Mouse (Mus musculus): ENCODE measurements around the gene Slc28a1. TPM values are rescaled to one million over a fixed set of nuclear protein-coding genes. Genes with fewer than 3 reads are reported as not detected.
"Not testable (repeated sequence)": the region's sequence is repeated elsewhere in the genome, so short reads cannot be mapped to it uniquely, and the experiment has no call there.

The Slc28a1 gene
- polyA plus RNA-seq, 1 experiment: 1.0 TPM

DNA sequence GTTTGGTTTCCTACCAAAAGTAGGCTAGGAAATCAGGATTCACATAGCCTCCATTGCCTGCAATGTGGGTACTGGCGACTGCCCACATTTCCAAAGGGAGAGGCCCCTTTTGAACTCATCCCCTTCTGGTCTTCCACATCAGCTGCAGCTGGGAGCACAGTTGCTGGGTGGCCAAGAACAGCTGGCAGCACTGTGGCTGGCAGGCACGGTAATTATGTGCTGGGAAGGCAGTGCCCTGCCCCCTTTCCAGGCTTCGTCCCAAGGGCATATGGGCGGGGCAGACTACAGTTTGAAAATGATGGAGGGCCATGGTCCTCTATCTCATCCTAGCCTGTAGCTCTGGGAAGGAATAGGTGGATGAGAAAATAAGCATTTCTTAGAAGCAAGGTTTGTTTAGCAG lies 83.9 kb downstream of the Slc28a1 start:
- TF ChIP-seq POLR2A (IDR thresholded peaks at IDR 0.05; ENCODE audit: borderline replicate concordance, control insufficient read depth, low read depth, low read length) (no peak), CTCF (IDR thresholded peaks at IDR 0.05; ENCODE audit: control insufficient read depth, insufficient read depth, low read length) (no peak)
- Histone ChIP-seq H3K4me1 (ENCODE audit: control insufficient read depth, insufficient read depth, low read length) (peaks cover 5% of the 10 kb centered on the region; the same call in 1 of the 2 replicates), H3K27ac (ENCODE audit: control insufficient read depth, insufficient read depth, low read depth, low read length, poor library complexity) (no peak overlapping the region), H3K4me3 (replicated peaks; ENCODE audit: control insufficient read depth, low read depth, low read length) (no peak overlapping the region)
- WGBS: 31% methylated on average over 4 of the region's 4 CpGs

- H3K4me3 ChIP-seq (replicated peaks; ENCODE audit: control insufficient read depth, low read depth, low read length): no peak overlapping the region
- H3K4me1 ChIP-seq (ENCODE audit: control insufficient read depth, insufficient read depth, low read length): peaks cover 5% of the 10 kb centered on the region; the same call in 1 of the 2 replicates
- no peak overlapping the region for H3K27ac ChIP-seq (ENCODE audit: control insufficient read depth, insufficient read depth, low read depth, low read length, poor library complexity)
- no peak for TF ChIP-seq CTCF (IDR thresholded peaks at IDR 0.05; ENCODE audit: control insufficient read depth, insufficient read depth, low read length)
- no peak for TF ChIP-seq POLR2A (IDR thresholded peaks at IDR 0.05; ENCODE audit: borderline replicate concordance, control insufficient read depth, low read depth, low read length)
- 18% methylated on average over 5 of the region's 5 CpGs for WGBS
Observed at GRCm38 (mm10) chr7:81199109-81199508, 84.5 kb downstream of the Slc28a1 start.

DNA sequence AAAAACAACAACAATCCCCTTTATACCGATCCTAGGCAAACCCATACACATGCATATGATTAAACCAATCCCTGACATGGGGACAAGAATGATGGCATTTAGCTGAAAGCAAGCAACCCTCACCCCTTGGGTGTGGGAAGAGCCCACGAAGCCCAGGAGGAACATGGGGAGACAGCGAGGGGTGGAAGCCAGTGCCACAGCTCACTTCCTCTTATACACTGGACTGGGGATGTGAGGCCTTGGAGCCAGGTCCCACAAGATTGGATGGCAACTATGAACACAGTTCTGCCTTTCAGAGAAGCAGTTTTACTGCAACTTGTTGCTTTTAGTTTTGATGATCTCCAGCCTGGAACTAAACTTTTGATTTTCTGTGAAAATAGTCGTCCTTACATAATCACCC lies 85.2 kb downstream of the Slc28a1 start:
- TF ChIP-seq CTCF (IDR thresholded peaks at IDR 0.05; ENCODE audit: control insufficient read depth, insufficient read depth, low read length) (no peak), POLR2A (IDR thresholded peaks at IDR 0.05; ENCODE audit: borderline replicate concordance, control insufficient read depth, low read depth, low read length) (no peak)
- Histone ChIP-seq H3K4me3 (replicated peaks; ENCODE audit: control insufficient read depth, low read depth, low read length) (no peak overlapping the region), H3K4me1 (ENCODE audit: control insufficient read depth, insufficient read depth, low read length) (peaks cover 5% of the 10 kb centered on the region; the same call in 1 of the 2 replicates), H3K27ac (ENCODE audit: control insufficient read depth, insufficient read depth, low read depth, low read length, poor library complexity) (no peak overlapping the region)
- WGBS: 12% methylated on average over 4 of the region's 4 CpGs

DNA sequence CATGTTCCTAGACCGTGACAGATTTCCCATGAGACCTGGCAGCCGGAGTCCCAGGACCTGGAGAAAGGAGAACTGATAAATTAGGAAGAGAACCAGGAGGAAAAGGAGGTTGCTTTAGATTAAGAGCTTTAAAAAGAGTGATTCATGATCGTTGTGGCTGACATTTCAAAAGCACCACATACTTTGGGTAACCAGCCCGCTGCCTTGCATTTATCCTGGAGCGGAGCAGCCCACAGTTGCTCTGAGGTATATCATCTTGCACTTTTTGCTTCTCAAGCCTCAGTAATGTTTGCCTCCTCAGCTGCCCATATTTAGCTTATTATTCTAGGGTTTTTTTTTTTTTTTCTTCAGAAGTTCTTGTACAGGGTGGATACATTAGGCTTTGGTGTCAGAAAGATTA lies 87.8 kb downstream of the Slc28a1 start:
- H3K4me1 ChIP-seq (ENCODE audit: control insufficient read depth, insufficient read depth, low read length): peaks cover 5% of the 10 kb centered on the region; the same call in 1 of the 2 replicates
- TF ChIP-seq POLR2A (IDR thresholded peaks at IDR 0.05; ENCODE audit: borderline replicate concordance, control insufficient read depth, low read depth, low read length) (no peak), CTCF (IDR thresholded peaks at IDR 0.05; ENCODE audit: control insufficient read depth, insufficient read depth, low read length) (no peak)
- no peak overlapping the region for H3K27ac ChIP-seq (ENCODE audit: control insufficient read depth, insufficient read depth, low read depth, low read length, poor library complexity)
- no peak overlapping the region for H3K4me3 ChIP-seq (replicated peaks; ENCODE audit: control insufficient read depth, low read depth, low read length)
- 44% methylated on average over 5 of the region's 5 CpGs for WGBS

DNA sequence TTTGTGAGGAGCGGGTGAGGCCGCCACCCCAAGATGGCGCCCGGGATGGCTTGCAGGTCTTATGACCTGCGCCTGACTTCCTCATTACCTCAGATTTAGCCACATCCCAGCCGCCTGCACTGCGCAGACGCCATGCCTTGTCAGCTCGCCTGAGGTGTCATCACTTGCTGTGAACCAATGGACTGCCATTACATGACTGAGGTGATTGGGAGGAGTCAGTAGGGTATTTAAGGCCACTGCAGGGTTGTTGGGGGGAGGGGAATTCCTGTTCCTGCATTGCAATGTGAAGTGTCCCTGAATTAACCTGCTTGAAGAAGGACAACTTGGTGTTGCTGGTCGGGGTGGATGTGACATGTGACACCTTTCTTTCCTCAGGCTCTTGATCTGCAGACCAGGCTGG lies 89.0 kb downstream of the Slc28a1 start:
- H3K4me1 ChIP-seq (ENCODE audit: control insufficient read depth, insufficient read depth, low read length); H3K27ac ChIP-seq (ENCODE audit: control insufficient read depth, insufficient read depth, low read depth, low read length, poor library complexity); H3K4me3 ChIP-seq (replicated peaks; ENCODE audit: control insufficient read depth, low read depth, low read length): not testable (repeated sequence)
- WGBS: 72% methylated on average over 10 of the region's 10 CpGs

DNA sequence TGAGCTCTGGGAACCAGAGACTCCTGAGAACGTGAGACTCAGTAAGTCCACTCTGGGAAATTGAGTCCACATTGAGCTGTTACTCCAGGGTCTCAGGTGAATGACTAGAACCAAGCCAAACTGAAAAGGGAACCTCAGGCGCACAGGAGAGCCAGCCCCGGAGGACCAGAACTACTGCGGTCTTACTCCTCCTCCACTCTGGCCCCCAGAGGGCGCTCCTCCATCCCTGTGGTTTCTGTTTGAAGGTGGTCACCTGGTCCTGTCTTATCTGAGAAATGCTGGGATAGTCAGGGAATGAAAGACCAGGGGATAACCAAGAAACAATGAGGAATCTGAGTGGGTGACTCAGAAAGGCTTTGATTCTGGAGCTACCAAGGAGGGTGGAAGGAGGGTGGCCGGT lies 94.3 kb downstream of the Slc28a1 start:
- 19% methylated on average over 6 of the region's 6 CpGs for WGBS
- Histone ChIP-seq H3K4me1 (ENCODE audit: control insufficient read depth, insufficient read depth, low read length) (no peaks in the 10 kb centered on the region), H3K4me3 (replicated peaks; ENCODE audit: control insufficient read depth, low read depth, low read length) (no peak overlapping the region), H3K27ac (ENCODE audit: control insufficient read depth, insufficient read depth, low read depth, low read length, poor library complexity) (no peak overlapping the region)
- TF ChIP-seq POLR2A (IDR thresholded peaks at IDR 0.05; ENCODE audit: borderline replicate concordance, control insufficient read depth, low read depth, low read length) (no peak), CTCF (IDR thresholded peaks at IDR 0.05; ENCODE audit: control insufficient read depth, insufficient read depth, low read length) (peak; percentile 79)

GRCm38 (mm10) chr7:81209979-81210685 lies 95.5 kb downstream of the Slc28a1 start:
- TF ChIP-seq CTCF (IDR thresholded peaks at IDR 0.05; ENCODE audit: control insufficient read depth, insufficient read depth, low read length) (no peak), POLR2A (IDR thresholded peaks at IDR 0.05; ENCODE audit: borderline replicate concordance, control insufficient read depth, low read depth, low read length) (no peak)
- 70% methylated on average over 12 of the region's 12 CpGs for WGBS
- Histone ChIP-seq H3K27ac (ENCODE audit: control insufficient read depth, insufficient read depth, low read depth, low read length, poor library complexity) (no peak overlapping the region), H3K4me1 (ENCODE audit: control insufficient read depth, insufficient read depth, low read length) (no peaks in the 10 kb centered on the region), H3K4me3 (replicated peaks; ENCODE audit: control insufficient read depth, low read depth, low read length) (no peak overlapping the region)

DNA sequence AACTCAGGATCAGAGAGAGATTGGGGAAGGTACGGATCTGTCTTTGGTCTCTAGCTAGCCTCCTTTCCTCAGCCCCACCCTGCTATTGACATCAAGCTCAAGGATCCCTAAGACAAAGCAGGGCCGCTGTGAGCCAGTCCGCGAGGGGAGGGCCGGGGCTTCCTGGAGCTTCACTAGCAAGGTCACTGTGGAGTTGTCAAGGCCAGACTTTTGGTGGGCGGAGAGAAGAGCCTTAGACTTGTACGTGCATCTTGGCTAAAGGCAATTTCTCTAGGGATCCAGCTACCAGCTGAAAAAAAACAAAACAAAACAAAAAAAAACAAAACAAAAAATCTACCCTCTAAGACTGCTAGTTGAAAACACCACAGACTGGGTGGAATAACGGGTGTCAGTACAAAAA lies 97.2 kb downstream of the Slc28a1 start:
- Histone ChIP-seq H3K4me1 (ENCODE audit: control insufficient read depth, insufficient read depth, low read length) (no peaks in the 10 kb centered on the region), H3K4me3 (replicated peaks; ENCODE audit: control insufficient read depth, low read depth, low read length) (no peak overlapping the region), H3K27ac (ENCODE audit: control insufficient read depth, insufficient read depth, low read depth, low read length, poor library complexity) (no peak overlapping the region)
- TF ChIP-seq POLR2A (IDR thresholded peaks at IDR 0.05; ENCODE audit: borderline replicate concordance, control insufficient read depth, low read depth, low read length) (no peak), CTCF (IDR thresholded peaks at IDR 0.05; ENCODE audit: control insufficient read depth, insufficient read depth, low read length) (no peak)
- WGBS: 15% methylated on average over 8 of the region's 8 CpGs

DNA sequence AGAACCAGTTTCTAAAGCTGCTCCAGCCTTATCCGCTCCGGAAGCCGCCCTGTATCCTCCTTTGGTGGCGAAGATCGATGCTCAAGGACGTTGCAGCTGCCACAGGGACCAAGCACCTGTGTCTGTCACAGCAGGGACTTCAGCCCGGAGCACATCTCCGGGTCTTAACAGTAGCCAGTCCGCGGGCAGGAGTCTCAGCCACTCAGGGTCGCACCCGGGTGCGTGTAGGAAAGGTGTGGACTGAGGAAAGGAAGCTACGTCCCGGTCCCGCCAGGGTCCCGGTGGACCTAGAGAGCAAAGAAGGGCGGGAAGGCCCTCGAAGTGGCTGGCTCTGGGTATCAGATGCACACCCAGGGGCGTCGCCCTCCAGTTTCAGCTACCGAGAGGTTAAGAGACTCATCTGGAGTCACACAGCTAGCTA lies 97.7 kb downstream of the Slc28a1 start:
- TF ChIP-seq CTCF (IDR thresholded peaks at IDR 0.05; ENCODE audit: control insufficient read depth, insufficient read depth, low read length) (no peak), POLR2A (IDR thresholded peaks at IDR 0.05; ENCODE audit: borderline replicate concordance, control insufficient read depth, low read depth, low read length) (peak; percentile 50; the same call in 1 of the 2 replicates)
- Histone ChIP-seq H3K4me3 (replicated peaks; ENCODE audit: control insufficient read depth, low read depth, low read length) (peak overlapping the region; percentile 67), H3K4me1 (ENCODE audit: control insufficient read depth, insufficient read depth, low read length) (no peaks in the 10 kb centered on the region), H3K27ac (ENCODE audit: control insufficient read depth, insufficient read depth, low read depth, low read length, poor library complexity) (peak overlapping the region; percentile 97)
- WGBS: under 1% methylated on average over 22 of the region's 22 CpGs
